Mouse (Mus musculus) yolk sac, embryonic 10.5 days (tissue): ENCODE results near the gene Il15ra.

Source experiments
- DNase-seq: peaks from one replicate; pipeline ENCODE4 v3.0.0-alpha.2; 2017; ENCODE audit warnings: low spot score

The Il15ra gene

DNA sequence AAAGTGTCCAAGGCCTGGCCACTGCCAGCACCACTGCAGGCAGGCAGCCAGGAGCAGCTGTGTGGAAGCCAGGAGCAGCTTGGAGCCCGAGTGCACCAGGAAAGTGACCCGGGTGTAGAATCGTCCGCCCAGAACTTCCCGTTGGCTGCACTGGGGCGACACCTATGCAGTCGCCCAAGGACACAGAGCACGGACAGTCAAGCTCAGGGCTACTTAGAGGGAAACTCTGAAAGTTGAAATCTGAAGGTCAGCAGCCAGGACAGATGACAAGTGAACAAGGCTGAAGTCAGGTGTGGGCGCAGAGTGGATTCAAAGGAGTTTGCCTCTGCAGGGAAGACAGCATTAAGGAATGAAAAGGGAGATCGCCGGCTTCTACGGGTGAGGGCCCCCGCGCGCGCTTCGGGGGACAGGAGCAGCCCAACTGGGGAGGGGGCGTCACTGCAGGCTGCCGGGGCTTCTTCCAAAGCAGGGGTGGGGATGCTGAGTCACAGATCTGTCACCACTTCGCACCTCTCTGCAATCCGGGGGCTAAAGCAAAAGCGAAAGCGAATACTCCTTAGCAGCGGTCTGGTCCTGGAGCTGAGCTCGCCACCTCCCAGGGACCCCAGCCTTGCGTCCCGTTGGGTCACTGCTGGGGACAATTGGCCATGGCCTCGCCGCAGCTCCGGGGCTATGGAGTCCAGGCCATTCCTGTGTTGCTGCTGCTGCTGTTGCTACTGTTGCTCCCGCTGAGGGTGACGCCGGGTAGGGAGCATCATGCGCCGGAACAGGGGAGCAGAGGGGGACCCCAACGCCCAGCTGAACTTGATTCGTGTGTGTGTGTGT lies at the start of gene Il15ra:
TSS of gene Il15ra (plus strand) at position 90 of the 825 bp plus-strand sequence.
- DNase-seq = peak; percentile 12

DNA sequence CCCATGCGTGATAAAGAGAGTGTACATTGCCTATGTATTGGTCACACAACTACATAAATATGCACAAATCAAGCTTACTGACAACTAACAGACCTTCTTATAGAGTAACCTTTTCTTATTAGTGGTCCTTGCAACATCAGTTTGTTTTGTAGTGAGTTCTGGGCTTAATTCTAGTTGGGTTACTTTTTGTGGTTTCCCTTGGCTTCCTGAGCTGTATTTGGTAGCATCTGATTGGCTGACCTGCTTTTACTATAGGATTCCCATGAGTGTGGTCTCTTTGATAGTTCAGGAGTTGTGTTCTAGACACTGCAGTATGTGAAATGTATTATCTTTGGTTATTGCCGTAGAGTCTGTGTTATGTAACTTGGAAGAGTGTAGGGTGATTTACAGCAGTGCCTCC lies 47.5 kb upstream of the Il15ra start:
- DNase-seq = no peak

DNA sequence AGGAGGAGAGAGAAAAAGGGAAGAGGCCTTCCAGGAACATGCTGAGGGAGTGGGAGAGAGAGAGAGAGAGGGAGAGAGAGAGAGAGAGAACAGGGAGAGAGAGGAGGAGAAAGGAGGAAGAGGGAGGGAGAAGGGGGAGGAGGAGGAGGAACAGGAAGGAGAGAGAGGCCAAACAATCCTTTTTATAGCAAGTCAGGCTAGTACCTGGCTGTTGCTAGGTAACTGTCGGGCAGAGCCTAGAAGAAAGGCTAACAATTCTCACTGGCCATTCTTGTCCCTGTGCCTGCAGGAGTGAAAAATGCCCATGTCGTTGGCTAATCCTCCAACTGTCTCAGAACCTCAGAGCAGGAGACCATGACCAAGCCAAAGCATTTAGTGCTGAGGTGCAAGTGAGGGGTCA lies 45.8 kb upstream of the Il15ra start:
- DNase-seq = no peak

DNA sequence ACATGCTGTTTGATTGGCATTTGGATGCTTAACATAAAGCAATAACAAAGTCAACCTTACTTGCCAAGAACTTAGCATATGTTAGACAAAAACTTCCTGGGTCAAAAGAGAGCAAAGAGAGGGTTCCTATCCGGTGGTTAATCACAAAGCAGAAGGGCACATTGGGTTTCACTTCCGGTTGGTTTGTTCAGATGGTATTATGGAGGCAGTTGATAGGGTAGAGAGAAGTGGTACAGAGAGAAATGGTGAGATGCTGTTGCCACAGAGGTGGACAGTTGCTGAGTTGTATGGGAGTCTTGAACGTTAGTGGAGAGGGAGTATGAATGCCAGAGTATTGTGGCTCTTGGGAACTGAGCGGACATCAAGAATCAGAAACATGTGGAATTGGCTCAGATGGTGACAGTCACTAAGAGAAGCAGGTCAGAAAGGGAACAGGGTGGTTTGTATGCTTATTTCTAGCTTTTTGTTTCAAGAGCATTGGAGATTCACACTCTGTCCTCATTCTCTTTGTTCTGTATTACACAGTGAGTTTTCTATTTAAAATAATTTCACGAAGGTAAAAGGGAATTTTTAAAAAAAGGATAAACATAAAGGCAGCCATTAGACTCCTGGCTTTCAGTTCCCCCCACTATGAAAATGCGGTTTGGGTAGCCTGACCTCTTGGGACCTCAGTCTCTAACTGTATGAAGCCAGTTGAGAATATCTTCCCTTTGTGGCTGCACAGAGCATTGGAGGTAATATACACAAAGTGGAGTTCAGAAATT lies 42.8 kb upstream of the Il15ra start:
- no peak for DNase-seq

DNA sequence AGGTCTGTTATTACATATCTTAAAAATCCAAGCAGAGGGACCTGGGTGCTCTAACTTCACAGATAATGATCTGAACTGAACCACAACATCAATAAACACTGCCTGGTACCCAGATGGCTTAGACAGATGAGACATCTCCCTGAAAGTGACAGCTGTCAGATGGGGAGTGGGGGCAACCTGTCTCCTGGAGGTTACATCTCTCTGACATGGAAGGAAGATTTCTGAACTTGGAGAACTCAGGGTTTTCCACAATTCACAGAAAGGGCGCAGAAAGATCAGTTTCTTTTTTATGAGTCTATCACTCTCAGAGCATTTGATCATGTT lies 42.2 kb upstream of the Il15ra start:
- no peak for DNase-seq

DNA sequence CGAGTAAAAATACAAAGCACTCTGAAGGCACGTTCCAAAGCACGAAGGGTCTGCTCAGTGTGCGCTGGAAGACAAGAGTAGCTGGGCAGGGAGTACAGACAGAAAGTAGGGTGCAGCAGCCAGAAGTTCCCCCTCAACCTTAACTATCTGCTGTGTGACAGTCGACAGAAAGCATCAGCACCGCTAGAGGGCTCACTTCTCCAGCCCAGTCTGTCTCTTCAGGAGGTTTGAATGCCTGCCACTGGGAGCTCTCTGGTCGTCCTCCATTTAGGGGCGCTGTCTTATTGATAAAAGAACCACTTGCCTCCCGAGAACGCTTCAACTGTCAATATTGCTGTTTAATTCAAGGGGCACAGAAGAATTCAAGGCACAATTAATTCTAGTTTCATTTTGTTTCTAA lies 41.1 kb upstream of the Il15ra start:
- DNase-seq = peak; percentile 47

DNA sequence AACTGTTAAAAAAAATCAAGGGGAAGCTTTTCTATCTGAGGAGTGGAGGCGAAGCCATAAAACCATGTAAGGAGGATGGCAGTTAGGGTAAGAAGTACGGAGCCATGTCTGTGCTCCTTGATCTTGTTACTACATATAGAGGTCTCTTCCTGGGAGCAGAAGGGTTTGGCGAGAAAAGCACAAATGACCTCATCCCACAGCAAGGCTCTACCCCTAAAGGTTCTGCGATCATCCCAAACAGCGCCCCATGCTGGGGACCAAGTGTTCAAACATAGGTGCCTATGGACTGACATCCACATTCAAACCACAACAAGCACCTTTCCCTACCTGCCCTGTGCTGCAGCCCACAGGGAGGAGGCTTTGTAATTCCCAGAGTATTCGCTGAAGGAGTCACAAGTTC lies 40.7 kb upstream of the Il15ra start:
- no peak for DNase-seq

DNA sequence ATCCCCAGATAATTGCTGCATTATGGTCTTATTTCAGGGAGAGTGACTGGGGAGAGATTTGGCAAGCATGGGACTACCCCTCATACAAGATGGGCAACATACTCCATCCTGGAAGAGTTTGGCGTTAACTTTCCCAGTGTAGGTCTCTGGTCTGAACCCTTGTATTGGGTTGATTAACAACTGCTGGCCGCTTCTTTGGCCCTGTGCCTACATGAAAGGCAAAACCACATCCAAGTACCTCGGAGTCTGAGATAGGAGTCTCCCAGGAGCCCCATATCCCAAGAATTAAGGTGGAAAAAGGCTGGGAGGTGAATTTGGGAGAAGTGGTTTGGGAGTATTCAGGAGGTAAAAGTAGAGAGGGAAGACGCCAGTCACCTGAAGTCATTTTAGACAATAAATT lies 40.3 kb upstream of the Il15ra start:
- DNase-seq = no peak

DNA sequence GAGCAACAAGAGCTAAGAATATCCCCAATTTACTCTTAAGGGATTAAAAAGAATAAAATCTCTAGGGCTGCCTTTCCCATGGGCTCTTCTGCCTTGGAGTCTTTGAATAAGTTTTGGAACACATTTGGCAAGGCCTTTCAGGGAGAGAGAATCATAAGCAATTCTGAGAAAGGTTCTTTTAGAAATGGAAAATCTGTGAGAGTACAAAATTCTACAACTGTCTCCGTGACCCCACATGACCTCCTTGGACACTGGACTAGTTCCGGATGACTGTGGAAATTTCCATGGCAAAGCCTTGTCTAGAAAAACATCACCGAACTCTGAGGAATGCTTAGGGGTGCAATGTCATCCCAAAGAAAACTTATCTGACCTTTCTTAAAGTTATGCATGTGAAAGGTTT lies 39.8 kb upstream of the Il15ra start:
- no peak for DNase-seq

DNA sequence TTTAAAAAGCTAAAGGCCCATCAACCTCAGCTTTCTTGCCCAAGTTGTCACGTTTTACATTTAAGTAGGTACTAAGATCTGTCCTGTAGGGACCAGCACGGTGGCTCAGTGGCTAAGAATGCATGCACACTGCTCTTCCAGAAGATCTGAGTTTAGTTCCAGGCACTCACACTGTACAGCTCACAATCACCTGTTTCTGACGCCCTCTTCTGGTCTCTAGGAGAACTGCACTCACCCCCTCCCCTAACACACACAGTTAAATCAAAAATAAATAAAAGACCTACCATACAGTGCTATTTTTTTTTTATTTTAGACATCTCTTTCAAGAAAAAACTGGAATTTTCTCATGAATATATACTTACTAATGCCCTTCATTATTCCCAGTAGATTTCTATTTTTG lies 32.9 kb upstream of the Il15ra start:
- DNase-seq = no peak

DNA sequence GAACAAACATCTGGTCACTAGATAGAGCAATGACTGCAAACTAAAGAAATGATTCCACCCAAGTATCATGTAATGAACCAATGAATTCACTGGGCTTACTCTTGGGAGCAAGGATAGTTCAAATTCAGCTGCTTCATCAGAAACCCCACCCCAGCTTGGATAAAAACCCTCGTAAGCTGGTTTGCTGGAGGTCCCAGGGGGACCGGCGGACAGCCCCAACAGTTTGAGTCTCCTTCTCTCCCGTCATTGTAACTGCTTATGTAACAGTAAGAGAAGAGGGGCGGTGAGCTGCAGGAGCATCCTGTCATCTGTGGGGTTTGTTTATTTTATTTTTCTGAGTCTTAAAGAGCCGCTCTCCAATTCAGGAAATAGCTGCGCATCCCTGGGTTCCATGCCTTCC lies 25.5 kb upstream of the Il15ra start:
- no peak for DNase-seq

DNA sequence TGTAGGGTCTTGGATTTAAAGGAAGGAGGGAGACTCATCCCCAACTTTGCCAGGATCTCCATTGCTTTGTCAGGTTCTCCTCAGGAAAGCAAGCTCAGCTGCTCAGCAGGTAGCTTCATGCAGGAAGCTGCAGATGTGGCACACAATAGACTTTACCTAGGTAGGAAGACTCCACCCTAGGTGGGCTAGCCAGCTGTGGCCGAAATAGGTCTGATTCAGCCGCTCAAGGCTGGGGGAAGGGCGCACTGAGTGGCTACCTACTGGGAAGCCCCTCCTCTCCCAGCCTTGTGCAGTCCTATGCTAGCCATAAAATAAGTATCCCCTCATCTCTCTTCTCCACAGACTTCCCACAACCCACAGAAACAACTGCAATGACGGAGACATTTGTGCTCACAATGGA lies 22.4 kb upstream of the Il15ra start:
- no peak for DNase-seq

DNA sequence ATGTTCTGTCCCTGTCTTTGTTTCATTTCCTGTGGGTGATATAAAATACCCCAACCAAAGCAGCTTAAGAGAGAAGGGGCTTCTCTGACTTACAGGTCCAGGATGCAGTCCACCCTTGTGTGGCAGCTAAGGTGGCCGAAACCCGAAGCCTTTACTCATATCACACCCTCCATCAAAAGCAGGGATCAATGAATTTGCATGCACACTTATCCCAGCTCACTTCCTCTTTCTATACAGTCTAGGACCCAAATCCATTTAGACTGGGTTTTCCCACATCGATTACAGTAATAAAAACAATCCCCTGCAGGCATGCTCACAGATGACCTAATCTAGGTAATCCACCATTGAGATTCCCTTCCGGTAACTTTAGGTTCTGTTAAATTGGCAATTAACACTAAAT lies 18.6 kb upstream of the Il15ra start:
- no peak for DNase-seq

DNA sequence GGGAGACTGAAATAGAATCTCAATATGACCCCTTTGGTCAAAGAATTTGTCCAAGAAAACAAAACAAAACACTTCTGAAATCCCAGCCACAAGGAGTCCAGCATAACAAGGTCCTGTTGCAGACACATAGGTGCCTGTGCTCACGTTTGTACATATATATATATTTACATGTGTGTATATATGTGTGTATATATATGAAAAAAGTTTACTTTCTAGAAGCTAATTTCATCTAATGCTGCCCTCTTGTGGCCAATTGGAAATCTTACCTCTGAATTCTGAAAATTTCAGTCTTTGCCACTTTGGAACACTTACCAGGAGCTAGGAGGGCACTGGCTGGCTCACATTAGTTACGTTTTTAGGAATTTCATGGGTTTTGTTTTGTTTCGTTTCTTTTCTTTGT lies 17.7 kb upstream of the Il15ra start:
- DNase-seq = no peak

DNA sequence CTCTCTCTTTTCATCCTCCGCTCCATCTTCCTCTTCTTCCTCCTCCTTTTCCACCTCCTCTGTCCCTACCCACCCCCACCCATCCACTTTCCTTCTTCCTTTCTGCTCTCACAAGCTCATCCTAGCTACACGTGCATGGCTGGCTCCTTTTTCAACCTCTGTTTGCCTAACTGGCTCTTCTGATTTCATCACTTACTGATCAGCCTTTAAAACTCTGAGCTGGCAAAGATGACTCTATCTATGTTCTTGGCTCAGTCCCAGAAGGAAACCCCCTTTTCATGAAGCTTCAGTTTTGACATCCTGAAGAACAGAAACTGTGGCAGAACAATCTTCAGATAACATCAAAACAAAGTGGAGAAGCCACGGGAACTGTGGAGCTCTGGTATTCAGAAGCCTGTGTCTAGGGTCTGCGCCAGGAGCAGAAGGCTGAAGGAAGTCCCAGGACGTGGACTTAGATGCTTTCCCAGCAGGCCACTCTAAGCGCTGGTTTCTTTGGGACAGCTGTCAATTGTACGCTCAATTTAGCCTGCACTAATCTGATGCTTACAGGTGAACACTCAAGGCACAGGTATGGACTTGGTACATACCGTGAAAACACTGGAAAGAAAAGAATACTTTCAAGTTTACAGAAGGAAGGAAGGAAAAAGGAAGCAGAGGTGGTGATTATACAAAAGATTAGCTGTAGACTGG lies 14.7 kb upstream of the Il15ra start:
- DNase-seq = no peak

DNA sequence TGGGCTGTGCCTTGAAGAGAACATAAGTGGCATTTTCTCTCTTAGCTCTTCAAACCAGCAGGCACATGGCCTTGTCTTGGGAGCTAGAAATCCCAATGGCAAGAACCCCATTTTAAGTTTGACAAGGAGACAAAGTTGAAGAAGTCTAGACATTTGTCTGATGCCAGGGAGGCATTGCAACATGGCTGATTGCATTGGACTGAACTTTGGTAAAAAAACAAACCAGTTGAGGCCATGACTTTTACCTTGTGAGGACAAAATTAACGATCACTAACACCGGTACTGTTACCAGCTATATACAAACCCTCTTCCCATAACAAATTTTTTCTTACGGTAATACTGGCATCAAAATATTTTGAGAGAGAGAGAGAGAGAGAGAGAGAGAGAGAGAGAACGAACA lies 11.7 kb upstream of the Il15ra start:
- no peak for DNase-seq

DNA sequence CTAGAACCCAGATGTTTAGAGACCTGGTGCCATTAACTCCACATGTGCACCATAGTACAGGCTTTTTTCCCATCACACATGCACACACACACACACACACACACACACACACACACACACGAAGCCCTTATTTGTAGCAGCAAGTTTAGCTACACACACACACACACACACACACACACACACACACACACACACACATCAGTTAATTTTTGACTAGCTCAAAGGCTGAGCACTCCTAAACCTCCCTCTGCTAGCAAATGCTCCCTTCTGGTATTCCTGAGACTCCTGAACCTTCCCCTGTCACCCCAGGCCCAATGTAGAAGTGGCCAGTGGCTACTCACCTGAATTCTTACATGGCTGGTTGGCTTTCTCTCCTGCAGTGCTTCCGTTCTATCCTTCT lies 11.0 kb upstream of the Il15ra start:
- no peak for DNase-seq

DNA sequence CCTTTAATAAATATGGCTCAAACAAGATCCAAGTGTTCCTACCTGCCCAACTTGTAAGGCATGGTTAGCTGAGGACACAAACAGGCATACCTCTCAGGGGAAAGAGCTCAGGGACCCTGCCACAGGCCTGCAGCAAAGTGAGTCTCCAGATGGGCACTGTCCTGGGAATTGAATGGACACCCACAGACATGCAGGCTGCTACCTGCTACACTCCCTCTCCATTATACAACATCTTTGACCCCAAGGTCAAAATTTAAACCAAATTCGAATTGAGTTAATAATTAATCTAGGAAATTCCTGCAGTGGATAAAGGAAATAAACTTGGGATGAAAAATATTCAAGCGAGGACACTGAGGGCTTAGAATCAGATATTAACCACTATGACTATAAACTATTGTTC lies 9.2 kb upstream of the Il15ra start:
- DNase-seq = no peak

DNA sequence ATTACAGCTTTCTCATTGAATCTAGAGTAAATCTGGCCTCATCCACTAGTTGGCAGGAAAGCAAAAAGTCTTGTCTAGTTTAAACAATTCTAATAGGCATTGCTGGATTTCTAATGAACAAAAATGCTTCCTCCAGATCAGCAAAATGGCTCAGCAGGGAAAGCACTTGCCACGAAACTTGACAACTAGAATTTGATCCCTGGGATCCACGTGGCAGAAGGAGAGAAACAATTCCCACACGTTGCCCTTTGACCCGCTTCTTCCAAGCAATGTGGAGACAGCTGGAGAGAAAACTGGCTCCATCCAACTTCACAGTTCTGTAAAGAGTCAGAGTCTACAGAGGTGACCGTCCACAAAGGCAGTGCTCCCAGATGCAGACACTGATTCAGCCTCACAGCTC lies 6.1 kb upstream of the Il15ra start:
- peak; percentile 14 for DNase-seq

DNA sequence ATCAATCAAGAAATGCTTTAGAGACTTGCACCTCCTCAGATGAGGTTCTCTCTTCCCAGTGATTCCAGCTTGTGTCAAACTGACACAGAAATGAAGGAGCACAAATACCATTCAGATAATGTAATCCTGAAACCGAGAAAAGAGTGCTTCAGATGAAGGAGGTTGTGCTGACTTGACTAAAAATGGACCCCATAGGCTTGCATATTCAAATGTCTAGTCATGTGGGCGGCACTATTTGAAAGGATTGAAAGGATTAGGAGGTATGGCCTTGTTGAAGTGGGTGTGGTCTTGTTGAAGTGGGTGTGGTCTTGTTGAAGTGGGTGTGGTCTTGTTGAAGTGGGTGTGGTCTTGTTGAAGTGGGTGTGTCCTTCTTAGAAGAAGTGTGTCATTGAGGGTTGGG lies 5.2 kb upstream of the Il15ra start:
- no peak for DNase-seq

DNA sequence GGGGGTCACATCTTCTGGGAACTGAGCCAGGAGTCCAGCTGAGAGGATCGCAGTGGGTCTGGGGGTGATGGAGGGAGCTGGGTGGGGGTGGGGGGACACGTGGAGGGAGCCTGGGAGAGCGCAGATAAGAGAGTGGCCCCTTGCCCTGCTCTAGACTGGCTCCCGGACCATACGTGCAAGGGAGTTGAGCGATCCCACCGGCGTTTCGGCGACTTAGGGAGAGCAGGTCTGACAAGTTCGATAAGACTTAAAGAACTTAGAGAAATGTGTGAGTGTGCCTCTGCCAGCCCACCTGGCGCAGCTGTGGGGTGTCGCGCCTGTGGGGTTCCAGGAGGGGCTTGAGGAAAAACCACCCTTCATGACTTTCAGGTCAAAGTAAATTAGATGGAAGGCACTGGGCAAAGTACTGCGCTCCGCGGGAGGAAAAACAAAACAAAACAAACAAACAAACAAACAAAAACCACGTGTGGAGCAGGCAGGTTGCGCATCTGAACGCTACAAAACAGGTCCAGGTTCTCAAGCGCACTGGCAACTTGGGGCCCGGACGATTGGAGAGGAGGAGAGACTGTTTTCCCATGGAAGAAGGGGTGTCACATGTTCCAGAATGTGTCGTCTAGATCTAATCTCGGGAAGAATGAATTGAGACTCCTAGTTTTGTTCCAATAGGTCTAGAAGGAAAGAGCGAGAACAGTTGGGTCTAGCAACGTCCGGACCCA lies 1.1 kb downstream of the Il15ra start:
- no peak for DNase-seq

DNA sequence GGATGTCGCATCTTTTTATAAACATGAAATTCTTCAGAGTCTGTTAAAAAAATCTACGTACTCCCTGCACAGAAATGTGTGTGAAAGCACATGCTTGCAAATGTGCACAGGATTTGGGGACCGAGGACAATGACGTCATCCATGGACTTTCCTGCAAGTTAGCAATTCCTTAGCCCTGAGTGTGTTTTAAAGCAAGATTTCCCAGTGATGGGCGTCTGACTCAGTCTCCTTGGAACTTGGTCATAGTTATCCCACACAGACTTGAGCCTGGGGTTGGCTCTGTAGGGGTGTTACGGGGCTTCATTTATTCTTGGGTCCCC lies 1.6 kb downstream of the Il15ra start:
- DNase-seq = no peak

DNA sequence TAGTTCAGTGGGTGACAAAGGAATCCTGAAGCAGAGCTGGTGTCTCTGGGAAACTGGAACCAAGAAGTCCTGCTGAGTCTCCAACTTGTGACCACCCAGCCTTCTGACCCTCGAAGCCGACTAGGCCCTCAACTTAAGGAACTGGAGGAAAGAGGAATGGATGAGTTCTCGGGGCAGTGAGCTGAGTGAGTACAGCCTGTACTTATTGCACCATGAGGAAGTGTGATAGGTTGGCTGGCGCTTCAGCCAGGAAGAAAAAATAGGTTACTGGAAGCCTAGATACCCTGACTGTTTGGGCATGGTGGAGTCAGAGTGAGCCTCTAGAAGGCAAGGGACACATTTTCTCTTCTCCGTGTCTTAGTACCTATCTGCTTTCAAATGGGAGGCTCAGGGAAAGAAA lies 3.4 kb downstream of the Il15ra start:
- no peak for DNase-seq
